Mouse (Mus musculus) heart, adult 11 months (tissue): ENCODE measurements around the gene Morc3.
"Not testable (repeated sequence)": the region's sequence is repeated elsewhere in the genome, so short reads cannot be mapped to it uniquely, and the experiment has no call there.

ENCODE experiments used
- DNase-seq: peaks from one replicate; pipeline ENCODE4 v3.0.0; 2022

Morc3 gene

DNA sequence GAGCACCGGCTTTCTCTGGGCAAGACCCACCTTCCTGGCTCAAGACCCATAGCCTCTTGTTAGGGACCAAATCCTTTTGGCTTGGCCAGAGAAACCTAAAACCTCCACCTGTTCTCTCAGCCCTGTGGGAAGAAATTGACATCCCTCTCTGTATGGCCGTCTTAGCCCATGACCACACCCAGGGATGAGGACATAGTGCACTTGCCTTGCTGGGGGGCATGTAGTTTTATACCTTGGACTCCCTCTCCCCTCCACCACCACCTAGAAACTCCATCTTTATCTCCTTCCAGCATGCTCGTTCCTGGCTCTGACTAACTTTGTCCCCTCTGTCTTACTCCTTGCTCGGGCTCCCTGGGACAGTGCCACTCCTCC is 12.6 kb upstream of the Morc3 start:
- no peak for DNase-seq

DNA sequence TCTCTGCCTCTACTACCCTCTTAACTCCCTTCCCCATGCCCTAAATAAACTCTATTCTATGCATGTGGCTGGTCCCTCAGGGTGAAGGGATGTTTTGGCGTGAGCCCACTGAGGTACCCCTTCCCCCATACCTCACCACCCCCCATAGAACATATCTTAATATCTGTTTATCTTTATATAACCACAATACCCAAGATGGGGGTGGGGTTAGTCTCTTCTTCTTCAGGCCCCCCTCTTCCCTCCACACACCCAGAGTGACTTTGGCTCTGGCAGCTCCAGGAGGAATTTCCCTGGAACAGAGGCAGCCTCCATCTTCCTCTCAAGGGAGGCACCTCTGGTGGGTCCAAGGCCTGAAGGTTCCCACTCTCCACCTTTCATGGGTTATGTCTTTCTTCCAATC is 11.9 kb upstream of the Morc3 start:
- no peak for DNase-seq

DNA sequence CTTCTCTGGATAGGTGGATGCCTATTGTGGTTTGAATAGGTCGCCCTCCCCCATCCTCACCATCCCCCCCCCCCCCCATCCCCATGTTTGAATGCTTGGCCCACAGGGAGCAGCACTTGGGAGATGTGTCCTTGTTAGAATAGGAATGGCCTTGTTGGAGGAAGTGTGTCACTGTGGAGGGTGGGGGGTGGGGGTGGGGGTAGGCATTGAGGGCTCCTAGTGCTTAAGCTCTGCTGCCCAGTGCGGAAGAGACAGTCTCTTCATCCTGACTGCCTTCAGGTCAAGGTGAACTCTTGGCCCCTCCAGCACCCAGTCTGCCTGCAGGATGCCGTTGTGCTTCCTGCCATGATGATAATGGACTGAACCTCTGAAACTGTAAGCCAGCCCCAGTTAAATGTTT is 10.2 kb upstream of the Morc3 start:
- DNase-seq = no peak

DNA sequence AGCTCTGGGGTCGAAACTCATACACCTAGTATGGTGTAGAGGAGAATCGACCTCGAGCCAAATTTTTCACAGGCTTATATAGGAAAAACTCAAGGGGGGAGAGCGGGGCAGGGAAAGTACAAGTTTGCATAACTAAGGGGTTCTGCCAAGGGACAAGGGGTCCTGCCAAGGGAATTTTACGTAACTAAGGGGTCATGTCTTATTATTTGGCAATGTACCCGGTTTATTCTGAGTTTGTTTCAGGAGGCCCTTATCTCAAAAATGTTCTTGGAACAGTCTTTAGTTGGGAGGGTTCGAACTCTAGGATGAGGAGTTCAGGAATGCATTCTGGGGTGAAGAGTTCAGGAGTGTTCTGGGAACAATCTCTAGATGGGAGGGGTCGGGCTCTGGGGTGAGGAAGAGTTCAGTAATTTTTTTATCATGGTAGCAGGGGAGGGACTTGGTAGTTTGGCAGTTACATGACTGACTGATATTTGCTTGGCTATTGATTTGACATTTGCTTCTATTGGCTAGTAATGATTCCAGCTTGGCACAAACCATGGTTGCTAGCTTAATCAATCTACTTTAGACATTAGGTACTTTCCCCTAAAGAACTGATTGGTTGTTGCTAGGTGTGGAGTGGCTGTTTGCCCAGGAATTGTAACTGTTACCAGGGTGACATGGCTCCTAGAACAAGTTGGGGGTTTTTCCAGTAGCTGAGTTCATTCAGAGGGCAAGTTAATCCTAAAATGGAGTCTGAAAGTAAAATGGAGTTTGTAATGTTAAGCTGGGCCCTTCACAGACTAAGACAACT is 9.3 kb upstream of the Morc3 start:
- not testable (repeated sequence) for DNase-seq

DNA sequence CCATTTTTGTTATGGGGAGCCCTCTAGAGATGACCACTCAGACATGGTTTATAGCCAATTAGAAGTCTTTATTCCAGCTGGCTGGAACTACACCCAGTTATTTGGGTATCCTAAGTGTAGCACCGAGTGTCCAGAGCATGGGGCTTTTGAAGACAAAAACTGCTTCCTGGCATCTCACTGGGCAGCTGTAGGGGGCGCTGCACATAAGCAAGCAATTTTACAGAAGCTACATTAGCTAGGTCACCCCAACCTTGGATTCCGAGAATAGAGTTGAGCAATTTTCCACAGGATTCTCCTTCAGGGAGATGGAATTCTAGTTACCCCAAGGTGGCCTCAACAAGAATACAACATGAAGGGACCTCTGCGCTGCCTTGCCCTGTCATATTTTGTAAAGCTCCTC is 7.1 kb upstream of the Morc3 start:
- no peak for DNase-seq

DNA sequence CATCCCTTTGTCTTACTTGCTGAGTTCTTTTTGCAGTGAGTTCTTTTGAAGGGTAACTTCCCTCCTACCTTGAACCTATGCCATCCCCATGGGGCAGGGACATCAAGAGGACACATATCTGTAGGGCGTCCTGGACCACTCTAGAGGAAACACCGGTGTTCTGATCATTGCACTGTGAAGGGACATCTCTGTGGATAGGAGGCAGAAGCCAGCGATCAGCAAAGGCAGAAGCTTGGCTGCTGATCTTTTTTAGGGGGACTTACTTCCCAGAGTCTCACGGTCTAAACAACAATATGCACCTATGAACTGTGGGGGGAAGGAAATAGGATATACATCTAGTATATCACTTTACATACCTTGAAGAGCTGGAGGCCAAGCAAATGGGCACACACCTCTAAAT is 6.5 kb upstream of the Morc3 start:
- no peak for DNase-seq

DNA sequence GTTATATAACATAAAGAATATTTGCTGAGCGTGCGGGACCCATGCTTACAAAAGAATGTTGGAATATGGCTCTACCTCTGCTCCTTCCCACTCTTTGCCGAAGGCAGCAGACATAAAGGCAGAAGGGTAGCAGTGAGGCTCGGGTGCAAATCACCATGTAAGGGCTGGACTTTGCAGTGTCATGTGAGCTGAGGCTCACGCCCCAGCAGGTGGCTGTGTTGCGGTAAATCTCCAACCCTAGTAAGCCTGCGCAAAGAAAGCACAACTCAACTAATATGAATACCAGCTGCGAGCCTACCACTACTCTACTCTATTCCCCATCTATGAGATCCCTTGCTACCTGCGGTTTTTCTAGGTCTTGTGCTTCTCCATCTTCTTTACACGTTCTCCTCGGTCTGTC is 5.9 kb upstream of the Morc3 start:
- no peak for DNase-seq

DNA sequence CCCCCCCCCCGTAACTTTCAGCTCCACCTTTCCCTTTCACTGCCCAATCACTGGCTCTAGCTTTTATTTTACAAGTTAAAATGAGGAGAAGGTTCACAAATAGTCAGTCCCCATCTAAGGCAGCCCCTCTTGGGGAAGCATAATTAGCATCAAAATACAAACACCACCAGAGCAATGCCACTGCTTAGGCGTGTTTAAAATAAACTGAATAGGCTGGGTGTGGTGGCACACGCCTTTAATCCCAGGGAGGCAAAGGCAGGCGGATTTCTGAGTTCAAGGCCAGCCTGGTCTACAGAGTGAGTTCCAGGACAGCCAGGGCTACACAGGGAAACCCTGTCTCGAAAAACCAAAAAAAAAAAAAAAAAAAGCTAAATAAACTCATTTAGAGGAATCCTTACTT is 5.4 kb upstream of the Morc3 start:
- not testable (repeated sequence) for DNase-seq

DNA sequence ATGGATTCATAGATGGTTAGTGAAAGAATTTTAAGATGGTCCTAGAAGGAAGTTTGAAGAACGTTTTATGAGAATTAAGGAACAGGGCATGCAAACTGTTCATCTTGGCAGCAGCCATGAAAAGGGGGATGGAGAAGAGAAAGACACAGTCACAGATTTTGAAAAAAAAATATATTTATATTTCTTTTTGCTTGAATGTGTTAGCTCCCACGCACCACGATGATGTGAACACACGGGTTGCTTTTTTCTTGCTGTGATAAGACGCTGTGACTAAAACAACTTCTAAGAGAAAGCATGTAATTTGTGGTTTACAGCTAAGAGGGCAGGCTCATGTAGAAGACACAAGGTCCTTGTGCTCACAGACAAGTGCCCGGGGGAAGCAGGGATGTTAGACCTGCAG is 5.0 kb upstream of the Morc3 start:
- no peak for DNase-seq

DNA sequence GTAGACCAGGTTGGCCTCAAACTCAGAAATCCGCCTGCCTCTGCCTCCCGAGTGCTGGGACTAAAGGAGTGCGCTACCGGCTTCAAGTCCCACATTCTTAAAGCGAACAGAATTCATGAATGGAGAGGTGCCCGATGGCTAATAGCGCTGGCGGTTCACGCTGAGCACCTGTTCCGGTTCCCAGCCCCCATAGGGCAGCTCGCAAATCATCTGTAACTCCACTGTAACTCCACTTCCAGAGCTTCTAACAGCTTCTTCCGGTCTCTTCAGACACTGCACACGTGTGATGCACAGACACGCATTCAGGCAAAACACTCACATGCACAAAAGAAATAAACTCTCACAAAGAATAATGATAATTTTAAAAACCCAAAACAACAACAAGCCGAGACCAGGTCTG is 2.4 kb upstream of the Morc3 start:
- DNase-seq = no peak

DNA sequence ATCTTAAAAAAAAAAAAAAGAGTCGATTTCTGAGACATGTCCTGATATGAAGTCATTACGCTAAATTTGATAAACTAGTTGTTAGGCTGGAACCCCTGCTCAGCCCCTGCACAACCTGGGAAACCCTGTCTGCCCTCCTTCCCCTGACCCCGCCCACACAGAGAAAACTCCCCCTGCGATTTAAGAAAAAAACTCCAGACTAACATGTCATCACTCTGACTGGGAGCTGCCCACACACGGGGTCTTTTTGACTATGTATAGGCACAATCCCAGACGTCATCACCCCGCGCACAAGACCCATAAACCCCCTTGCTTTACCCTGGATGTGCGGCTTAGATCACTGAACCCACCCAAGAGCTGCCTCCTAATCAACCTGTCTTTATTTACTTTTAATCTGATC is 1.9 kb upstream of the Morc3 start:
- no peak for DNase-seq

DNA sequence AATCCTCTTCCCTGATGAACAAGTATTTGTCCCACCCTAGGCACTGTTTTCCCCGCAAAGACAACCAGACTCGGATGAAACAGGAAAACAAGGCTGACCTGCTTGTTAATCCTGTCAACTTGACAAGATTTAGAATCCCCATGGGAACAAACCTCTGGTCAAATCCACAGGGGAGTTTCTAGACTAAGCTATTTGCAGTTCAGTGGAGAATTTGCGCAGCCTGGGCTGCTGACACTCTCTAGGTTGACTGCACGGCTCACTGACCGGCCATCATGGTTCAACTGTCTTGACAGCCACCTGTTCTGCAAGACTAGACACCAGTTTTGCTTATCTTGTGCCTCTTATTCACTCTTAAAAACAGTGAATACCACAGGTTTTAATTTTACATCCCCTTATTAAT is 1.0 kb upstream of the Morc3 start:
- DNase-seq = no peak

DNA sequence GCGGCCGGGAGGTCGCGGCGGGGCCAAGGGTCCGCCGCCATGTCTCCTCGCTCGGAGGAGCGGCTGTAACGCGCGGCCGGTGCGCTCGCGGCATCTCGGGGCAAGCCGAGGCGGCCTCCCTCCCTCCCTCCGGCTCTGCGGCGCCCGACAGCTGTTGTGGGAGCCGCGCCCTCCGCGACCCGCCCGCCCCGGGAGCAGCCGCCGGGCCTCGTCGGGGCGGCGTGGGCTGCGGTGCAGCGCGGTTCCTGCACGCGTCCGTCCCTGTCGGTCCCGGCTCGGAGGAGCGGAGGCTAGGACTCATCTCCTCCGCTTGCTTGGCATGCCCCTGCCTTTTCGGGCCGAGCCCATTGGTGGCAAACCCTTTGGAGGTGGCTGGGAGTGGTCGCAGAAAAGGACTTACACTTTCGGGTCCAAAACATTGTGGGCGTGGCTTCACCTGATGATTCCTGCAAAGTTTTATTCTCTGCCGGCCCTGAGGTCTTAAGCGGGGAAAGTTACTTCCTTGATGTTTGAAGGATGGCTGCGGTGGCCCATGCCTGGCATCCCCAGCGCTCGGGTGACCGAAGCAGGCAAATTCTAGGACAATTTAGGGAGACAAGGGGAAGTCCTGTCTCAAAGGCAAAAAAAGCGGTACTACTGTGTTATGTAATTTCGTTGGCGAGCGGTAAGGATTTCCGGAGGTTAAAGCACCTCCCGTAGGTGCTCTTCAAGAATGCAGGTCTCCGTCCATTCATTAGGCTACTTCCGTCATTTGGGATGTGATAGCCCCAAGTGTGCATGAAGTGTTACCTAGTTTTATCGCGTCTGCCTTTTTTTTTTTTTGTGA is 743 bp downstream of the Morc3 start:
- DNase-seq = peak; percentile 96

DNA sequence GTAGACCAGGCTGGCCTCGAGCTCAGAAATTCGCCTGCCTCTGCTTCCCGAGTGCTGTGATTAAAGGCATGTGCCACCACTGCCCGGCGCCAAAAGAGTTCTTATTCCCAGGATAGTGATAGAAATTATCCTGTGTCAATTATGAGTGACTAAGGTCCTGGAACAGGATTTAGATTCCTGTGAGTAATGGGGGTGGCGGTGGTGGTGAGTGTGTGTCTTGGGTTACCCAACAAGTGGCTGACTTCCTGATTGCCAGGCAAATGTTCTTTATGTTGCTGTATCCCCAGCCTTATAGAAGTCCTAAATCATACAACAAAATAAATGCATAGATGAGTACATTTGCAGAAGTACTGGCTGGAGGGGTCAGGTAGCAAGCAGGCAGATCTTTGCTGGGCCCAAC is 1.6 kb downstream of the Morc3 start:
- DNase-seq = no peak

DNA sequence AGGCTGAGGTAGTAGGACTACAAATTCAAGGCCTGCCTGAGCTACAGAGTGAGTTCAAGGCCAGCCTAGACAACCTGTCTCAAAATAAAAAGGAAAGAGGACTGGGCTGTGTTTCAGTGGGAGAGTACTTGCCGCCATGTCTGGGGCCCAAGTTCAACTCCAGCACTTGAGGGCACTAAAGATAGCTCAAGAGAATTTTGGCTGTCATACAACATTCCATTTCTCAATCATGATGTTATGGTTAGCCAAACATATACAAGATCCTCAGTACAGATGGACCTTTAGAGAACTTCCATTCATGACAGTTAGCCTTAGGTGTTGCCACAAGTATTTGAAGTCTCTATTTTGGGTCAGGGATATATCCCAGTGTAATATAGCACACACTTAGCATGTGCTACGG is 2.2 kb downstream of the Morc3 start:
- no peak for DNase-seq

DNA sequence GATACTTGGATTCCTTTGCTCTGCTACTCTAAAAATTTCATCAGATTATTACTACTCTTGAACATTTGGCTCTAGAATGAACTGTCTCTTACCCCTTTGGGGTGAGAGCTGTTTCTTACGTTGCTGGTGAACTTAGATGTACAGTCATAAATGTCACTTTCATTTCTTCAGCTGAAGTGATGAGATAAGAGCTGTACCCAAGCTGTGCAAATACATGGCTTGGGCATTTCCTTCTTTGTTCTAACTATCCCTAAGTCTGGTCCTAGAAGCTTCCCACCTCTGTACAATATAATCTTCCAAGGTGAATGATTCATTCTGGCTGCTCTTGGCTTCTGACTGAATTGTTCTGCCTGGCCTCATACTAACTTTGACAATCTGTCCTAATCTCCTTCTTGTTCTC is 7.1 kb downstream of the Morc3 start:
- no peak for DNase-seq

DNA sequence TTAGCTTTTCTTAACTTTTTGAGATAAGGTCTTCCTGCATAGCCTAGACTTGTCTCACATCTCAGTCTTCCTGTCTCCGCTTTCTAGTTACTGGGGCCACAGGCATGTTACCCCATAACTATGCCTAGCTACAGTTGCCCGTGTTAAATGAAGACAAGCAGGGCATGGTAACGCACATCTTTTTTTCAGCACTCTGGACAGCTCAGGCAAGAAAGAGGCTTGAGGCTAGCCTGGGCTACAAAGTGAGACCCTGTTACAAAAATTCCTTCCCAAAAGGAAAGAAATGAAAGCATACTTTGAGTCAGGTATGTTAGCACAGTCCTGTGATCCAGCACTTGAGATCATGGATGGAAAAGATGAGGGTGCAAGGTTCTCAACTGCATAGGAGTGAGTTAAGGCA is 18.6 kb downstream of the Morc3 start:
- DNase-seq = no peak

DNA sequence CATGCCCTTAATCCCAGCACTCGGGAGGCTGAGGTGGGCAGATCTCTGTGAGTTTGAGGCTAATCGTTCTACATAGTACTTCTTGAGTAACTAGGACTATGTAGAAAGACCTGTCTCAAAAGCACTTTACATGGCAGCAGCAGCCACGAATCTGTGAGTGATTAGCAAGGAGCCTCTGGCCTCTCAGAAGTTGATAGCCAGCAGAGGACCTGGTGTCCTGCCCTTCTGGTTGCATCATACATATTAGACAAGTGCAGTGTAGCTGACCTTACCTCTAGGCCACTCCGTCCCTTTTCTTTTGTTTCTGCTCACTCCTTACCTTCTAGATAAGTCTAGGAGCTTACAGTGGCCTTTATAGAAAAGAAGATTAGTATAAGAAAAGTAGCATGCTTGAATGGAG is 28.0 kb downstream of the Morc3 start:
- no peak for DNase-seq

DNA sequence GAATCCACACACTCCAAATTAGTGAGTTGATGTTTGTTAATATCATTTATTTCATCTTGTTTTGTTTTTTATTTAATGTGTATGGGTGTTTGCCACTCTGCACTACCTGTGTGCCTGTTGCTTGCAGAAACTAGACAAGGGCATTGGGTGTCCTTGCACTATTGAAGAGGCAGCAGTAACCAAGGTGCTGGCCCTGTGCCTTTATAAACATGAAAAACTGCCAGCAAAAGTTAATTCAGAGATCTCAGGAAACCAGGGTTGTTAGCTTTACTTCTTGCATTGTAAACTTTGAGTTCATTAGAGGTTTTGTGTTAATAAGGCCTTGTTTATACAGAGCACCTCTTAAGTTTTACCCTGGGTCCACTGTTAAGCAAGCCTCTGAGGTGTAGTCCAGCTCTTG is 28.8 kb downstream of the Morc3 start:
- DNase-seq = no peak

DNA sequence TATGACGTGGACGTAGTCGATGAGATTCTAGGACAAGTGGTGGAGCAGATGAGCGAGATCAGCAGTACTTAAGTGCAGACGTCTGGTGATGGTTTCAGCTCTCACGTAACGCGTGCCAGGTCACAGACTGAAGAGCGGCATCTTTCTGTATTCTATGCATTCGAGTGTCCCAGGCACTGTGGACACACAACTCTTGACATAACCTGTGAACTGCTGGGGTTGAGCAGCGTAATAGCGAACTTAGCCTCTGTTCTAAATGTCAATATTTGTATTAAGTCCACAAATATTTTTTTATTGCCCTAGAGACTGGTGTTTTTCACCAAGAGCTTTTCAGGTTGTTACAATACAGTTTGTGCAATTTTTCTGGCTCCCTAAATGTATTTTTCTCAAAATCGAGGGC is 42.9 kb downstream of the Morc3 start:
- DNase-seq = no peak

DNA sequence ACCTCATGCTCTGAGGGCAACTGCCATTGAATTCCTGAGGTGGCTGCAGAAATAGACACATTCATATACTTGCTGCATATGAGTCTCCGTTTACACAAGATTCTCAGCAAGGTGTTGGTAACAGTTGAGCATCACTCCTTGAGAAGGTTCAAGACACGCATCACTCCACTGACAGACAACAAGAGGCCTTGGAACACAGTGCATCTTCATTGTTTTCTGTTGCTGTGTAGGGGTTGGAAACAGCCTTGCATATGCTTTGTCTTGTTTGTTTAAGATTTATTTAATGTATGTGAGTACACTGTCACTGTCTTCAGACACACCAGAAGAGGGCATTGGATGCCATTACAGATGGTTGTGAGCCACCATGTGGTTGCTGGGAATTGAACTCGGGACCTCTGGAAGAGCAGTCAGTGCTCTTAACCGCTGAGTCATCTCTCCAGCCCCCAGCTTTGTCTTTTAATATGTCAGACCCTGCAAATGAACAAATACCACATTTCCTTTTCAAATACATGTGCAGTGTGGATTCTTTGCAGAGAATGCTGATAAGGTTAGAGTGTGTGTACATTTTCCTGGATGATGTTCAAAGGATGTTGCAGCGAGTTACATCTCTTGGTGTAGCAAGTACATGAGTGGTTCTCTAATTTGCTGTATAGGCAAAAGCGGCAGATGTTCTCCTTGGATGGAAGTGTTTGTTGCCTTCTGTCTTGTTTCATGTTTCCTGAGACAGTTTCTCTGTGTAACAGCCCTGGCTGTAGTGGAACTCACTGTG is 45.9 kb downstream of the Morc3 start:
- DNase-seq = peak; percentile 68

DNA sequence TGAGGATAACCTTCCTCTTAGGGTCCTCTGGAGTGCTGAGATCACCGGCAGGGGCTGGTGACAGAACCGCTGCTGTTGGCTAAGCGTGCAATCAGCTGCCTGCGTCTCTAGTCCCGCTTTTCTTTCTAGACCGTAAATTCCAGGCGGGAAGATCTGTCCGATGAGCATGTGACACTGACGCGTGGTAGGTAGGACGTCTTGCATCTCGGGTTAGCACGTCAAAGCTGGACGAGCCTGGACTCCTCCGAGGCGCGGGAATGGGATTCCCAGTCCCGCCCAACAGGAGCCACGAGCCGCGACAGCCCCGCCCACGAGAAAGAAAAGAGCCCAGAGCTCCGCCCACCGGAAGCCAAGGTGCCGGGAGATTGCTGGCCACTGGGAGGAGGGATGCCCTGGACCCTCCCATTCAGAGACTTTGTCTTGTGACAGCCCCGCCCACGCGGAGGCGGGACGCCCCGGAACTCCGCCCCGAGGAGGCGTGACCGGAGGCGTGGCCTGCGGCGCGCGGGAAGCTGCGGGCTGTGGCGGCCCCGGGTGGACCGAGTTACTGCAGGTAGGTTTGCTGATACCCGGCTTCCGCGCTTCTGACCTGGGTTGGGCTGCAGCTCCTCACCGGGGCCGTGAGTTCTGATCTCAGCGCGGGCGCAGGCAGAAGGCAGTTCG is 51.6 kb downstream of the Morc3 start, which contains the start of gene Chaf1b:
Gene Chaf1b, plus strand, starts transcription at position 479 of the 663 bp plus-strand sequence.
- peak; percentile 99 for DNase-seq

DNA sequence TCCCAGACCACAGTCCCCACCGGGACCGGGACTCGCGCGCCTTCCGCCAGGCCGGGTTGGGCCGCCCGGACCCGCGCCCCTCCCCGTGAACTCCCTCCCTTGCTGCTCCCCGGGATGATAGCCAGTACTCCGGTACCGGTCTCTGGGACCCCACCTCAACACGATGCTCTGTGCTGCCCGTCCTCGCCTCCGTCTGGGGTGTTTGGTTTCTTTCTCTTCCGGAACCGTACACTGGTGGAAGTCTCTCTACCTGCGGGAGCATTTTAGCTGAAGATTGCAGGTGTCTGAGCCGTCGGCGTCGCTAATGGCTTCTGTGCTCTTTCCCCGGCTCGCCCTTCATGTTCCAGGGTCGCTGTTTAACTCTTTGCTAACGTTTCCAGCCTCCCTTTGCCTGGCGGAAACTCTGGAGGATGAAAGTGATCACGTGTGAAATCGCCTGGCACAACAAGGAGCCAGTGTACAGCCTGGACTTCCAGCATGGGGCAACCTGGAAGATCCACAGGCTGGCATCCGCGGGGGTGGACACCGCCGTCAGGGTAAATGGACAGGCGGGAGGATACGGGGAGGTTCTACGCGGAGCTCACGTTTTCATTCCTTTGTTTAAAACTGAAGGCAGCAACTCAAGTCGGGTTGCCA is 52.3 kb downstream of the Morc3 start:
- peak; percentile 90 for DNase-seq
